Mouse (Mus musculus): ENCODE measurements around the gene Abi1.

DNA sequence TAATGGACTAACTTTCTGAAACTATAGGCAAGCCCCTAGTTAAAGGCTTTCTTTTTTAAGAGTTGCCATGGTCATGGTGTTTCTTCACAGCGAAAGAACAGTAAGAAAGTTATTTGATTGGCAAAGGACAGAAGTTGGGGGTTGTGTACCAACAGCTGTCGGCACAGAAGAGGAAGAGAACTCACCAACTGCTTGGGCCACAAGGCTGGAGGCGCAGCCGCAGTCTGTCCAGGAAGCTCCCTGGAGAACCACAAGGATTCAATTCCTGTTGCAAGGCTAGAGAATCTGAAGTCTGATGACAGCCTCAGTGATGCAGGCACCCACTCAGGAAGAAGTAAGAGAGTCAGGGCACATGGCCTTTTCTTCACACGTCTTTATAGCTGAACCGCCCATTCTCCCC lies 12.5 kb upstream of the Abi1 start:
- no peak for TF ChIP-seq CTCF (IDR thresholded peaks at IDR 0.05; ENCODE audit: control insufficient read depth, insufficient read depth, insufficient read length)
- no peak for TF ChIP-seq USF1 (IDR thresholded peaks at IDR 0.05; ENCODE audit: low read depth)
- no peak for TF ChIP-seq CEBPB (IDR thresholded peaks at IDR 0.05; ENCODE audit: low read depth)
- no peak for TF ChIP-seq MYOD1 (IDR thresholded peaks at IDR 0.05; ENCODE audit: control insufficient read depth, insufficient read length, low read depth)
- no peak for TF ChIP-seq MYOG (IDR thresholded peaks at IDR 0.05; ENCODE audit: control insufficient read depth, extremely low read depth, insufficient read length)
- no peak for TF ChIP-seq MAX (IDR thresholded peaks at IDR 0.05)

Data from C2C12 (cell line).